Mouse (Mus musculus) megakaryocyte progenitor cell, adult 5-6 weeks (primary cell): Measurements from ENCODE around the gene Lyrm9. TPM values are rescaled to one million over a fixed set of nuclear protein-coding genes. Genes with fewer than 3 reads are reported as not detected.

ENCODE experiments used
- ATAC-seq: replicated peaks from 2 replicates; pipeline ENCODE4 v1.8.0; 2016; ENCODE audit warnings: mild to moderate bottlenecking, moderate TSS enrichment, inconsistent platforms; ENCODE audit not compliant: poor library complexity
- total RNA-seq, 2 experiments: library from RNA; stranded (forward) in 1 of 2; stranded (reverse) in 1 of 2; fragments of 157-497, 149-512 nt in 1 of 2; fragments of 200-1000 nt in 1 of 2; gene quantifications; 2 replicates each; pipeline versions ENCODE4 v1.2.3 to v1.2.4; 2015 to 2017

Lyrm9 gene
- total RNA-seq, 2 experiments from 2014 or later = 8.4 to 58.6 TPM

DNA sequence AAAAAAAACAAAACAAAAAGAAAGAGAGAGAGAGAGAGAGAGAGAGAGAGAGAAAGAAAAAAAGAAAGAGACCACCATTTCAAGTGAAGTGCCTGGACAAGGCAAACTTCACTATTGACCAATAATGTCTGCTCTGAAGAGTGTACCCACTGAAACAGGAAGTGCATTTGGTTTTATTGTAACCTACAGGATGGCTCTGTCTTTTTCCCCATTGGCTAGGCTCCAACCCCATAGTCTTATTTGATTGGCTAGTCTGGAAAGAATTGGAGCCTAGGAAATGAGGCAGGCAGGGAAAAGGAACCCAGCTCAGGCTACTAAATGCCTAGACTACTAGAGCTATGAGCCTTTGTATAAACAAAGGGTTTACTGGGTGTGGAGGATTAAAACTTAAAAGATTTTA is 17.0 kb upstream of the Lyrm9 start:
- peak; percentile 69 for ATAC-seq

DNA sequence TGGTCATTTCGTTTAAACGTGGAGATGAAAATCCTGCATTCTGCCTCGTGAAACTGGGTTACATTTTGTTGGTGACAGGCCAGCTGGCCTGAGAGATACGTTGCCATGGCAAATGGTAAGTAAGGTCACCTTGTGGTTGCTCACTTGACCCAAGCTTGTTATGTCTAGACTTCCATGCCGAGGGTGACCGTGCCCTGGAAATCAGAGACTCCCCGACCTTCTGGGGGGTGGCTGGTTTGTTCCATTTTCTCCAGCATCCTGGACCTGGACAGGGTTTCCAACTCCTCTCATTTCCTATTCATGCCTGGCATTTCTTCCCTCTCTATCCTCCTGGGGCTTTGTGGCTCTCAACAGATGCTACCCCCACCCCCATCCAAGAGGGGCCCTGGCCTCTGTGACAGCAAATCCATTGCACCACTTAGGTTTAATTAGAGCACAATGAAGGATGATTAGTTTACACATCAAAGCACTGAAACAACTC is 11.9 kb upstream of the Lyrm9 start:
- no peak for ATAC-seq

GRCm38 (mm10) chr11:78815986-78816792 is 10.2 kb upstream of the Lyrm9 start:
- ATAC-seq = no peak

GRCm38 (mm10) chr11:78817311-78818022 is 8.9 kb upstream of the Lyrm9 start:
- no peak for ATAC-seq

DNA sequence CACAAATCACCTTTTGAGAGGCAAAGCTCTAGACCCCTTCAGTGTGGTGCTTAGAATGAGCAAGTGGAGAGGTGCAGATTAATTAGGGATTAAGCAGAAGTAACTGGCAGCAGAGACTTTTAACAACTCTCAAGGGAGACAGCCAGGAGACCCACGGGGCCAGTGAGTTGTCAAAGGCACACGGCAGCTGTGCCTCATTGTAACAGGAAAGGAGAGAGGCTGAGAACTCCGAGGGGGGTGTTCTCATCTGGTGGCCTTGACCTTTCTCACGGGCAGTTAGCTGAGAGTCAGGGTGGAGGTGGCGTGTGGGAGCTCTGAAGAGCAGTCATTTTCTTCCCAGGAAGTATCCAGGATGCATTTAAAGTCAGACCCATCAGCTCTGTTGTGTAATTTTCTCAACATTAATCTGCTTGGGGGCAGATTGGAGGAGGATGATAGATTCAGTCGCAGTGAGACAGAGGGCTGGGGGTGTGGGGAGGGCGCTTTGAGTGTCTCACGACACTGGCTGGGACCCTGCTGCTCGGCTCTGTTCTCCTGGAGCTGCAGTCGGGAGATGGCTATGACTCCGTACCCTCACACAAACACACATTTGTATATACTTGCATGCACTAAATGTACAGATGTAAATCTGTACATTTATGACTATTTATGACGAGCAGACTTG is 5.9 kb upstream of the Lyrm9 start:
- ATAC-seq = no peak

DNA sequence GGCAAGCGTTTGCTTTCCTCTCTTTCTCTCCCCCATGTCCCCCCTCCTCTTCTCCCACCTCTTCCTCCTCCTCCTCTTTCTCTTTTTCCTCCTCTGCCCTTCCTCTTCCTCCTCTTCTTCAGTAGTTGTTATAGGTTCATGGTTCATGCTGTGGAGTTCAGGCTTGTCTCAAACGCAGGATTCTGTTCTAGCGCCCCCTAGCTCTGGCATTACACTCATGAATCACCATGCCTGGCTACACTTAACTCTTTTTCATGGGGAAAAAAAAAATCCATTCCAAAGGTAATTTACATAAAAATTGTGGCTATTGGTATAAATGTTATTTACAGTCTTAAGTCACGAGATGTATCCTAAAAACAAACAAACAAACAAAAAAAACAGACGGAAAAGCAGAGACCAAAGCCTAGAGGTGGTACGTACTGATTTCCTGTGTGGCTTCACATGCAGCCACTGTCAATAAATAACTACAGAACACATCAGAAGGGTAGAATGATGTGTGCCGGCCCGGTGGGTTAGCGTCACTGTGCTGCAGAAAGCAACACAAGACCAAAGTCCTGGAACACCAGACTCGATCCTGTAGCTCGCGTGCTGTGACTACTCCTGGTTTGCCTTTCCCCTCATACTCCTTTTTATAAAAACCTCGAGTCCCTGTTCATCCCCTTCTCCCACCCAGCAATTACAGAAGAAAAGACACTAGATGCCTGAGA is 3.4 kb upstream of the Lyrm9 start:
- ATAC-seq = peak; percentile 60

- no peak for ATAC-seq
These were observed 1.2 kb downstream of the Lyrm9 start for GRCm38 (mm10) chr11:78827546-78827945.

DNA sequence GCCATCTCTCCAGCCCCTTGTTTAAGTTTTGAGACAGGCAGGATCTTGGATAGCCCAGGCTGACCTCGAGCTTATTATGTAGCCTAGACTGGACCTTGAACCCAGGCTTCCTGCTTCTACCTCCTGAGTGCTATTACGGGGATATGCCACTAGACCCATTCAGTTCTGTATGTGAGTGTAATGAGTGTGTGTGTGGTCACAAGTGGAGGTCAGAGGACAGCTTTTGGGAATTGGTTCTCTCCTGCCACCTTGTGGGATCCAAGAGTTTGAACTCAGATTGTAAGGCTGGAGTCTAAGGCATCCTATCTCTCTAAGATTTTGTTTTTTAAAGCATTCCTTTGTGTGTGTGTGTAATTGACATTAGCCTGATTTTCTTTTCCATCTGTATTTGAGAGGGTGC is 2.0 kb downstream of the Lyrm9 start:
- no peak for ATAC-seq

GRCm38 (mm10) chr11:78829373-78829772 is 3.0 kb downstream of the Lyrm9 start:
- ATAC-seq = no peak

DNA sequence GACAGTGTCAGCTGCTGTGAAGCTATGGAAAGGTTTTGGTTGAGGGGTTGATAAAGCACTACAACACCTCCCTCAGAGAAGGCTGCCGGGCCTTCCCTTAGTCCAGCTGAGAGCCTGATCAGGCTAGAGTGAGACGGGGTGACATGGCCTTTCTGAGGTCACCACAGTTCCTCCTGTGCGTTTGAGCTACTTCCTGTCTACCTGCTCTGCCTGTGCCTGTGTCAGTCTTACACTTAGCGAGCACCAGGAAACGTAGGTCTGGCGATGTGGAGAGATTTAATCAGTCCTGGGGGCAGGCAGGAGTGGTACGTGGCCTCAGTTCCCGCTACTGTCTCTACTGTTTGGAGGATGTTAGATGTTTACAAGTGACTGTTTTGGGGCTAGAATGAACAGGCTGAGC is 3.8 kb downstream of the Lyrm9 start:
- ATAC-seq = no peak

- no peak for ATAC-seq
These were observed 5.3 kb downstream of the Lyrm9 start for GRCm38 (mm10) chr11:78831716-78832115.

DNA sequence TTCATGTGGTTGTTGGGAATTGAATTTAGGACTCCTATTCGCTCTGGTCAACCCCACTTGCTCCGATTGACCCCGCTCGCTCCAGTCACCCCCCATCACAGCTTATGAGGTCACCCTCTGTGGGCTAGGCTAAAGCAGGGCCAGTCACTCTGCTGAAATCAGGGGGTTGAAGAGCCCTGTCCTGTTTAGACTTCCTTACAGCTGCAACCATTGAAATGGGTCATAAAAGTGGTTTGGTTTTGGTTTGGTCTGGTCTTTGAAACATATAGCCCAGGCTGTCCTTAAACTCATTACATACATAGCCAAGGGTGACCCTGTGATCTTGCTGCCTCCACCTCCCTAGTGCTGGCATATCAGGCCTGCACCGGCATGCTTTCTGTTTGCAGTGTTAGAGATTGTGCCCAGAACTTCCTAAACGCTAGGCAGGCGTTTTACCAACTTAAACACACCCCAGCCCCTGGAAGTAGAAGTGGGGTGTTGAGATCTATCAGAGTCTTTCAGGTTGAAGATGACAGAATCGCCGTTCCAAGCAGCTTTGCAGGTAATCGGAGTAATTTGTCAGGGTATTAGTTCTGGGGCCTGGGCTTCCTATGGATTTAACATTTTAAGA is 5.8 kb downstream of the Lyrm9 start:
- ATAC-seq = peak; percentile 24

GRCm38 (mm10) chr11:78832816-78833314 is 6.5 kb downstream of the Lyrm9 start:
- peak; percentile 88 for ATAC-seq

- no peak for ATAC-seq
These were observed 10.1 kb downstream of the Lyrm9 start for GRCm38 (mm10) chr11:78836486-78836885.

- peak; percentile 57 for ATAC-seq
These were observed 11.6 kb downstream of the Lyrm9 start for GRCm38 (mm10) chr11:78837989-78838388.

DNA sequence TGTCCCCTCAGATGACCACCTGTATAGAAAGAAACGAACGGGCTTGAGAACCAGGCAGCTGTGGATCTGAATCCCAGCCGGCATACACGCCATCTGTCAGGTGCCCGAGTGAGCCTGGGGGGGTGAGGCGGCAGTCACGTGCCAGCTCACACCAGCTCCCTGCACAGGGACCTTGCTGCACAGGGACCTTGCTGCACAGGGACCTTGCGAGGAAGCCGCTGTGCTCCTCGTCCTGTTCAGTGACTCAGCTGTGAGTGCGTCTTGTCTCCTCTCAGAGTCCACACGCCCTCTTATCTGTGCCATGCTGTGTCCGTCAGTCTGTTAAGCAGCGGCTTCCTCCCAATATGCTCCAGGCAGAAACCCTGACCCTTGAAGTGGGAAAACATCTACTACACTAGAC is 13.1 kb downstream of the Lyrm9 start:
- peak; percentile 50 for ATAC-seq

DNA sequence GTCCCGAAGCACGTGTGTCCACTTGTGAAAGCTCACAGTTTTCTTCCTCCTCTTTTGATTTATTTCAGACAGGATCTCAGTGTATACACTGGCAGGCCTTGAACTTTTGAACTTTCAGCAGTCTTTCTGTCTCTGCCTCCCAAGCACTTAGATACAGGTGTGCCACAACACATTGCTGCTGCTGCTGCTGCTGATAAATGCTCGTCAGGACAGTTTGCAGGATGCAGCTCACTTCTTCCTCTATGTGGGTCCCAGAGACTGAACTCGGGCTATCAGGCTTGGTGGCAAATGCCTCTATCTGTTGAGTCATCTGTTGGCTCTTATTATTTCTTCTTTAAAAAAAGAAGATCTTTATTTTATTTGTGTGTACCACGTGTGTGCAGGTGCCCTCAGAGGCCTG is 13.8 kb downstream of the Lyrm9 start:
- ATAC-seq = no peak

DNA sequence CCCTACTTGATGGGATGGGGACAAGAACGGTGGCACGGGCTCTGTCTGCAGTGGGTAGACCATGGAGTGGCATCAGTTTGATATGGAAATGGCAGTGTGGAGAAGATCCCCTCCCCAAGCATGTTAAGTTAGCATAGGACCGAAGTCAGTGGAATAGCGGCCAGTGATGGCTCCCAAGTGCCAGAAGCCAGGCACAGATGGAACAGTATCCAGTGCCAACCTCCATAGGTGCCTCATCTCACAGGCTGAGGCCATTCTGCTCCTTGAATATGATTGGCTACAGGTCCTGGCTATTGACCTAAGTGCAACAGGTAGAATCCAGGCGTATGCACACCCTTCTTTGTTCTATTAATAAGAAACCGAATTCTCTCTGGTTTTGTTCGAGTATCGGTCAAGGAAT is 15.6 kb downstream of the Lyrm9 start:
- no peak for ATAC-seq

DNA sequence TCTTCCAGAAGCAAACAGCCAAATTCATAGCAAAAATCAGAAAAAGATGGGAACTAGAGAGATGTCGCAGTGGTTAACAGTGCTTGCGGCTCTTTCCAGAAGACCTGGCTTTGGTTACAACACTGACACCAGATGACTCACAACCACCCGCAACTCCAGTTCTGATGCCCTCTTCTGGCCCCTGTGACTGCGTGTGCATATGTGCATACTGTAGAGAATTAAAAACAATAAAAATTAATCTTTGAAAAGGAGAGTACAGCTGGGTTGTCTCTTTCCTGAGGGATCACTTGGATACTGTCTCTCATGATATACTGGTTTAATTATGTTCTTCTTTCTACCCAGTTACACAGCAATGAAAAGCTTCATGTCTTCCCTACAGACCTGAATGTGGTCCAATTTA is 20.2 kb downstream of the Lyrm9 start:
- no peak for ATAC-seq
